Mouse (Mus musculus) limb, embryonic 12.5 days (tissue): ENCODE measurements around the gene Mt2. TPM values are rescaled to one million over a fixed set of nuclear protein-coding genes. Genes with fewer than 3 reads are reported as not detected.

ENCODE experiments used
- ATAC-seq: fragments of 200-750 bp; cut with Nextera tagmentation; 2 replicates; pipeline ENCODE4 v1.8.0; 2017; ENCODE audit warnings: low read depth, moderate TSS enrichment; ENCODE audit not compliant: insufficient number of reproducible peaks, insufficient read depth, low FRiP score, low TSS enrichment
- H3K27ac ChIP-seq: fragments of 300-500 bp; sonication (generic); 2 replicates; pipeline ENCODE4 v1.5.1; 2016; ENCODE audit warnings: mild to moderate bottlenecking, moderate library complexity
- H3K27me3 ChIP-seq: fragments of 300-500 bp; sonication (generic); 2 replicates; pipeline ENCODE4 v1.6.1; 2016; ENCODE audit warnings: mild to moderate bottlenecking, moderate library complexity
- H3K36me3 ChIP-seq: fragments of 300-500 bp; sonication (generic); 2 replicates; pipeline ENCODE4 v1.6.1; 2016; ENCODE audit warnings: mild to moderate bottlenecking, moderate library complexity
- H3K4me1 ChIP-seq: fragments of 300-500 bp; sonication (generic); replicated peaks from 2 replicates; pipeline ENCODE4 v1.6.1; 2016
- H3K4me2 ChIP-seq: fragments of 300-500 bp; sonication (generic); 2 replicates; pipeline ENCODE4 v1.6.1; 2016; ENCODE audit warnings: mild to moderate bottlenecking, moderate library complexity
- H3K4me3 ChIP-seq: fragments of 300-500 bp; sonication (generic); replicated peaks from 2 replicates; pipeline ENCODE4 v1.5.1; 2016; ENCODE audit warnings: mild to moderate bottlenecking
- H3K9ac ChIP-seq: fragments of 300-500 bp; sonication (generic); replicated peaks from 2 replicates; pipeline ENCODE4 v1.6.1; 2016; ENCODE audit warnings: mild to moderate bottlenecking, moderate library complexity
- H3K9me3 ChIP-seq: fragments of 300-500 bp; sonication (generic); 2 replicates; pipeline ENCODE4 v1.6.1; 2016; ENCODE audit warnings: mild to moderate bottlenecking, moderate library complexity
- WGBS: fragments of 180-500 bp; shearing (Covaris S2); methylation state at CpG from one replicate; pipeline ENCODE4 v1.1.7; 2016; 5-methylcytosine and 5-hydroxymethylcytosine counted together
- polyA plus RNA-seq: library from polyadenylated mRNA; unstranded; fragments of >200 nt; fragmentation: Nextera tagmentation; extraction: Ambion mirVana; gene quantifications from 2 replicates; pipeline ENCODE4 v1.2.1, GENCODE M21; 2016

Gene Mt2
- polyA plus RNA-seq, 1 experiment from 2014 or later: 15.1 TPM

GRCm38 (mm10) chr8:94205736-94206135 is 33.3 kb downstream of the Mt2 start:
- Histone ChIP-seq H3K36me3 (no peaks in the 10 kb centered on the region), H3K27ac (no peak overlapping the region), H3K9me3 (no peaks in the 10 kb centered on the region), H3K9ac (no peak overlapping the region), H3K4me1 (peaks cover 4% of the 10 kb centered on the region; the same call in 1 of the 2 replicates), H3K27me3 (no peaks in the 10 kb centered on the region), H3K4me3 (no peak overlapping the region), H3K4me2 (no peak overlapping the region)
- 18% methylated on average over 5 of the region's 5 CpGs for WGBS
- ATAC-seq: 0 out of 2 replicates have a peak, but pooled peaks have one; percentile 37

GRCm38 (mm10) chr8:94206256-94206655 is 33.8 kb downstream of the Mt2 start:
- WGBS: 75% methylated on average over 8 of the region's 8 CpGs
- Histone ChIP-seq H3K36me3 (no peaks in the 10 kb centered on the region), H3K9ac (no peak overlapping the region), H3K4me1 (peaks cover 4% of the 10 kb centered on the region; the same call in 1 of the 2 replicates), H3K27ac (no peak overlapping the region), H3K4me2 (no peak overlapping the region), H3K27me3 (no peaks in the 10 kb centered on the region), H3K4me3 (no peak overlapping the region), H3K9me3 (no peaks in the 10 kb centered on the region)
- ATAC-seq: no peak

GRCm38 (mm10) chr8:94207491-94207890 is 35.0 kb downstream of the Mt2 start:
- H3K9ac ChIP-seq: no peak overlapping the region
- H3K4me2 ChIP-seq: no peak overlapping the region
- no peak for ATAC-seq
- no peaks in the 10 kb centered on the region for H3K9me3 ChIP-seq
- H3K4me1 ChIP-seq: peaks cover 4% of the 10 kb centered on the region; the same call in 1 of the 2 replicates
- H3K4me3 ChIP-seq: no peak overlapping the region
- 70% methylated on average over 2 of the region's 2 CpGs for WGBS
- H3K36me3 ChIP-seq: no peaks in the 10 kb centered on the region
- no peak overlapping the region for H3K27ac ChIP-seq
- no peaks in the 10 kb centered on the region for H3K27me3 ChIP-seq

- Histone ChIP-seq H3K9me3 (no peaks in the 10 kb centered on the region), H3K4me2 (no peak overlapping the region), H3K9ac (no peak overlapping the region), H3K27me3 (no peaks in the 10 kb centered on the region), H3K36me3 (no peaks in the 10 kb centered on the region), H3K27ac (no peak overlapping the region), H3K4me1 (peaks cover 4% of the 10 kb centered on the region; the same call in 1 of the 2 replicates), H3K4me3 (no peak overlapping the region)
- WGBS: 81% methylated on average over 6 of the region's 6 CpGs
- no peak for ATAC-seq
These were observed 37.2 kb downstream of the Mt2 start for GRCm38 (mm10) chr8:94209639-94210038.

GRCm38 (mm10) chr8:94210225-94210624 is 37.8 kb downstream of the Mt2 start:
- no peak overlapping the region for H3K27ac ChIP-seq
- no peak overlapping the region for H3K9ac ChIP-seq
- H3K9me3 ChIP-seq: no peaks in the 10 kb centered on the region
- no peak overlapping the region for H3K4me3 ChIP-seq
- peaks cover 7% of the 10 kb centered on the region for H3K4me1 ChIP-seq
- ATAC-seq: no peak
- H3K27me3 ChIP-seq: no peaks in the 10 kb centered on the region
- H3K4me2 ChIP-seq: no peak overlapping the region
- 77% methylated on average over 3 of the region's 3 CpGs for WGBS
- no peaks in the 10 kb centered on the region for H3K36me3 ChIP-seq

- ATAC-seq: no peak
- no peak overlapping the region for H3K9ac ChIP-seq
These were observed 41.4 kb downstream of the Mt2 start for GRCm38 (mm10) chr8:94213819-94214218.

GRCm38 (mm10) chr8:94214252-94215173 is 42.0 kb downstream of the Mt2 start, which contains the start of gene Nup93:
Gene Nup93 (plus strand): TSS chr8:94214564.
- Histone ChIP-seq H3K27me3 (no peaks in the 10 kb centered on the region), H3K4me1 (peaks cover 15% of the 10 kb centered on the region), H3K9me3 (no peaks in the 10 kb centered on the region), H3K36me3 (no peaks in the 10 kb centered on the region), H3K9ac (peak within 1 kb of the TSS; percentile 57), H3K4me3 (peak within 1 kb of the TSS; percentile 77), H3K4me2 (peak within 1 kb of the TSS; percentile 65), H3K27ac (0 out of 2 replicates have a peak within 1 kb of the TSS, but pooled peaks have one; percentile 47)
- under 1% methylated on average over 68 of the region's 68 CpGs for WGBS
- peak; percentile 97 for ATAC-seq

More at GRCm38 (mm10) chr8:94213819-94214218, 41.4 kb downstream of the Mt2 start:
- 60% methylated on average over 6 of the region's 6 CpGs for WGBS
- Histone ChIP-seq H3K27me3 (no peaks in the 10 kb centered on the region), H3K4me3 (peak overlapping the region; percentile 77), H3K27ac (no peak overlapping the region), H3K4me2 (peak overlapping the region; percentile 65), H3K36me3 (no peaks in the 10 kb centered on the region), H3K4me1 (peaks cover 15% of the 10 kb centered on the region), H3K9me3 (no peaks in the 10 kb centered on the region)

Other genes starting within 250 kb of the Mt2 start
- gene Amfr, start 159.8 kb upstream of the Mt2 start, polyA plus RNA-seq: 48.1 and 53.1 TPM in 2 replicates
- gene Nudt21, start 135.6 kb upstream of the Mt2 start, polyA plus RNA-seq: 132 and 148 TPM in 2 replicates
- 14.0 and 16.1 TPM in 2 replicates for gene Ogfod1, start 135.5 kb upstream of the Mt2 start, polyA plus RNA-seq
- 12.5 and 15.3 TPM in 2 replicates for gene Bbs2, start 73.7 kb upstream of the Mt2 start, polyA plus RNA-seq
- not detected in 2 replicates for gene Mt4, start 35.5 kb upstream of the Mt2 start, polyA plus RNA-seq
- 0.43 and 0.45 TPM in 2 replicates for gene Mt3, start 20.1 kb upstream of the Mt2 start, polyA plus RNA-seq
- 43.6 and 53.6 TPM in 2 replicates for gene Mt1, start 6.4 kb downstream of the Mt2 start, polyA plus RNA-seq
- gene Nup93, start 41.9 kb downstream of the Mt2 start, polyA plus RNA-seq: 114 TPM in 2 replicates
- not detected in 2 replicates for gene Slc12a3, start 156.5 kb downstream of the Mt2 start, polyA plus RNA-seq
- gene Herpud1, start 213.8 kb downstream of the Mt2 start, polyA plus RNA-seq: 47.5 and 50.9 TPM in 2 replicates